Mouse (Mus musculus): Measurements from ENCODE around the gene Teddm1b. TPM values are rescaled to one million over a fixed set of nuclear protein-coding genes. Genes with fewer than 3 reads are reported as not detected.

Teddm1b gene
- total and polyA plus RNA-seq, 3 experiments: 0.05 to 0.30 TPM; not detected in 1

DNA sequence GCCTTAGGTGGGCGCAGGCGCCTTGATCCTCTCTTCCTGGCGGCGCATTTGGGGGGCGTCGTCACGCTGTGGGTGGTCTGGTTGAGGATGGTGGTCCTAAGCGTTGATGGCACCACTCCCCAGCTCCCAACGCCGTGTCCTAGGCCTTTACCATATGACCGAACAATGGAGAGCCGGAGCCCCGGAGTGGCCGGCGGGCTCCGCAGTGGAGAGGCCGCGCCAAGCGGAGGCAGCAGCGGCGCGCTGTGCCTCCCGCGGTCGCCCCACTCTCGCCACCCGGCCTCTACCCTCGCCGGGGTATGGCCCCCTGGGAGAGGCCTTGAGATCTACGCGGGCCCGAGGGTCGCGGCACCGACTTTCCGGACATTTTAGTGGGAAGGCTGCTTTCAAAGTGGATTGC lies 26.2 kb downstream of the Teddm1b start:
- Histone ChIP-seq H3K9me3 (replicated peaks) (no peaks in the 10 kb centered on the region), H3K4me3 (ENCODE audit: low read depth, low read length) (peak overlapping the region; percentile 96), H3K36me3 (replicated peaks) (peaks cover 35% of the 10 kb centered on the region), H3K27me3 (ENCODE audit: insufficient read depth, low read length) (peaks cover 4% of the 10 kb centered on the region; the same call in 1 of the 2 replicates), H3K4me1 (ENCODE audit: insufficient read depth, low read depth, low read length) (peaks cover 35% of the 10 kb centered on the region)
- ATAC-seq (ENCODE audit: extremely low read depth, insufficient number of reproducible peaks, low FRiP score, poor library complexity, severe bottlenecking) (no peak), DNase-seq (ENCODE audit: low spot score) (peak; percentile 9)
- TF ChIP-seq CTCF (IDR thresholded peaks at IDR 0.05; ENCODE audit: low read depth, low read length) (no peak), GATA2 (IDR thresholded peaks at IDR 0.05; ENCODE audit: borderline replicate concordance, low read depth, low read length) (no peak), TAL1 (conservative IDR thresholded peaks at IDR 0.05; ENCODE audit: low read depth, low read length) (no peak), POLR2AphosphoS5 (IDR thresholded peaks at IDR 0.05; ENCODE audit: insufficient replicate concordance, low read depth, low read length) (no peak), GATA1 (IDR thresholded peaks at IDR 0.05; ENCODE audit: borderline replicate concordance, low read length) (no peak)

DNA sequence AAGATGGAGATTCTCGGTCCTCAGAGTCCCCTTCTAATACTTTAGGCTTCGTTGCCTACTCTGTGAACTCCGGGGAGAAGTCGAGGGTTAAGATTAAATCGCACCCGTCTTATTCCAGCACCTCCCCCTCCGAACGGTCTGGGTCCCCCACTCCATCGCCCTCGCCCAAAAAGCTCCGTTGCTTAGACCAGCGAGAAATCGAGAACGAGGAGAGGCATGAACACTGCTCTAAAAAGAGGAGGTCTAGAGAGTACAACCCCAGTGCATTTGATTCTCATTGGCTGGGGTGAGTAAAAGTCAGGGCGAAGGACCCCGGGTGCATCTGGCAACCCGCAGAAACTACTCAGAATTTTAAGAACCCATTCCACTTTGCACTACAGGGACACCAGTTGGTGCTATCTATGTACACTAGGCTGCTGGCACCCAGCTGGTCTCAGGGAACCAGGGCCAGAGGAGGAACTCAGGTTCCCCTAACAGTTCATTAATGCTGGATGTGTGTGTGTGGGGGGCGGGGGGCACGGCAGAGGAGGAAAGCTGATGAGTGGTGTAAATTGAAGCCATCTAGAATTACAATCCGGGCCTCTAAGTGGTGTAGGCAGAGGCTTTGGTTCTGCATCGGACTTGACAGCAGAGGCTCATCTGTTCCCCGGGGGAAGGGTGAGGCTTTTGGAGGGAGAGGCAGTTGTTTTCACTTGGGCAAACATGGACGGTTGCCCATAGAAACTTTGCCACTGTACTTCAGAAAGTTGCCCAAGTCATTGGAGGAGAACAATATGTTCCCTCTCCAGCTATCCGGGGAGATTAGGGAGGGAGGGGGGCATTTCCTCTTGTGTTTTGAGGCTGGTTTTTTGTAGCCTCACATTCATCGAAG lies 26.9 kb downstream of the Teddm1b start:
- ATAC-seq (ENCODE audit: extremely low read depth, insufficient number of reproducible peaks, low FRiP score, poor library complexity, severe bottlenecking): no peak
- H3K4me1 ChIP-seq (ENCODE audit: insufficient read depth, low read depth, low read length): peaks cover 35% of the 10 kb centered on the region
- peaks cover 4% of the 10 kb centered on the region; the same call in 1 of the 2 replicates for H3K27me3 ChIP-seq (ENCODE audit: insufficient read depth, low read length)
- H3K9me3 ChIP-seq (replicated peaks): no peaks in the 10 kb centered on the region
- DNase-seq (ENCODE audit: low spot score): peak; percentile 26
- TF ChIP-seq POLR2AphosphoS5 (IDR thresholded peaks at IDR 0.05; ENCODE audit: insufficient replicate concordance, low read depth, low read length): no peak
- no peak for TF ChIP-seq GATA1 (IDR thresholded peaks at IDR 0.05; ENCODE audit: borderline replicate concordance, low read length)
- TF ChIP-seq GATA2 (IDR thresholded peaks at IDR 0.05; ENCODE audit: borderline replicate concordance, low read depth, low read length): no peak
- TF ChIP-seq CTCF (IDR thresholded peaks at IDR 0.05; ENCODE audit: low read depth, low read length): no peak
- no peak for TF ChIP-seq TAL1 (conservative IDR thresholded peaks at IDR 0.05; ENCODE audit: low read depth, low read length)
- peak overlapping the region; percentile 96 for H3K4me3 ChIP-seq (ENCODE audit: low read depth, low read length)
- H3K36me3 ChIP-seq (replicated peaks): peaks cover 42% of the 10 kb centered on the region

DNA sequence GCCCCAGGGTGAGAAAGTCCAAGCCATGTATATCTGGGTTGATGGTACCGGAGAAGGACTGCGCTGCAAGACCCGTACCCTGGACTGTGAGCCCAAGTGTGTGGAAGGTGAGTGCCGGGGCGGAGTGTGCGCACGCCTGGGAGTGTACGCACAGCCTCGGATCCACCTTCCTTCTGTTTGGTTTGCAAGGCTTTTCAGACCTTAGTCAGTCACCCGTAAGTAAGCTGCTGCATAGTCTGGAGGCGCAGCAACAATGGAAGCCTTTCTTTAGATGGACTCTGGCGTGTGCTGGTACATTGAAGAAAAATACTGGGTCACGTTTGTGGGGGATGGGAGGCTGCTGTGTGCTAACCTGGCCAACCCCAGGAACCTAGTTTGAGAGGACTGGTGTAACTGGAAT lies 28.9 kb downstream of the Teddm1b start:
- ATAC-seq (ENCODE audit: extremely low read depth, insufficient number of reproducible peaks, low FRiP score, poor library complexity, severe bottlenecking) (no peak), DNase-seq (ENCODE audit: low spot score) (no peak)
- no peaks in the 10 kb centered on the region for H3K9me3 ChIP-seq (replicated peaks)
- no peaks in the 10 kb centered on the region for H3K27me3 ChIP-seq (ENCODE audit: insufficient read depth, low read length)
- peaks cover 40% of the 10 kb centered on the region for H3K4me1 ChIP-seq (ENCODE audit: insufficient read depth, low read depth, low read length)
- H3K36me3 ChIP-seq (replicated peaks): peaks cover 61% of the 10 kb centered on the region
- no peak for TF ChIP-seq TAL1 (conservative IDR thresholded peaks at IDR 0.05; ENCODE audit: low read depth, low read length)
- TF ChIP-seq CTCF (IDR thresholded peaks at IDR 0.05; ENCODE audit: low read depth, low read length): no peak
- TF ChIP-seq GATA2 (IDR thresholded peaks at IDR 0.05; ENCODE audit: borderline replicate concordance, low read depth, low read length): no peak
- no peak for TF ChIP-seq GATA1 (IDR thresholded peaks at IDR 0.05; ENCODE audit: borderline replicate concordance, low read length)
- TF ChIP-seq POLR2AphosphoS5 (IDR thresholded peaks at IDR 0.05; ENCODE audit: insufficient replicate concordance, low read depth, low read length): no peak
- no peak overlapping the region for H3K4me3 ChIP-seq (ENCODE audit: low read depth, low read length)

DNA sequence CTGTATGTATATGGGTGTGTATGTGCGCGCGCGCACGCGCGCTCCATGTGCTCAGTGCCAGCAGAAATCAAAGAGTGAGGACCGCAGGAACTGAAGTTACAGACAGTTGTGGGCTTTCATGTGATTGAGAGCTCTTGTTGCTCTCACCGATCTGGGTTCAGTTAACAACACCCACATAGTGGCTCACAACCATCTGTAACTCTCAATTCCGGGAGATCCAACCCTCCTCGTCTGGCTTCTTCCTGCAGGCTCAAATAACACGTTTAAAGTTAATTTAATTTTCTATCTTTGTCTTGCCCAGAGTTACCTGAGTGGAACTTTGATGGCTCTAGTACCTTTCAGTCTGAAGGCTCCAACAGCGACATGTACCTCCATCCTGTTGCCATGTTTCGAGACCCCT lies 30.1 kb downstream of the Teddm1b start:
- Histone ChIP-seq H3K36me3 (replicated peaks) (peaks cover 70% of the 10 kb centered on the region), H3K9me3 (replicated peaks) (no peaks in the 10 kb centered on the region), H3K4me3 (ENCODE audit: low read depth, low read length) (no peak overlapping the region), H3K27me3 (ENCODE audit: insufficient read depth, low read length) (no peaks in the 10 kb centered on the region), H3K4me1 (ENCODE audit: insufficient read depth, low read depth, low read length) (peaks cover 37% of the 10 kb centered on the region)
- ATAC-seq (ENCODE audit: extremely low read depth, insufficient number of reproducible peaks, low FRiP score, poor library complexity, severe bottlenecking): no peak
- TF ChIP-seq POLR2AphosphoS5 (IDR thresholded peaks at IDR 0.05; ENCODE audit: insufficient replicate concordance, low read depth, low read length) (no peak), TAL1 (conservative IDR thresholded peaks at IDR 0.05; ENCODE audit: low read depth, low read length) (no peak)
- no peak for DNase-seq (ENCODE audit: low spot score)

DNA sequence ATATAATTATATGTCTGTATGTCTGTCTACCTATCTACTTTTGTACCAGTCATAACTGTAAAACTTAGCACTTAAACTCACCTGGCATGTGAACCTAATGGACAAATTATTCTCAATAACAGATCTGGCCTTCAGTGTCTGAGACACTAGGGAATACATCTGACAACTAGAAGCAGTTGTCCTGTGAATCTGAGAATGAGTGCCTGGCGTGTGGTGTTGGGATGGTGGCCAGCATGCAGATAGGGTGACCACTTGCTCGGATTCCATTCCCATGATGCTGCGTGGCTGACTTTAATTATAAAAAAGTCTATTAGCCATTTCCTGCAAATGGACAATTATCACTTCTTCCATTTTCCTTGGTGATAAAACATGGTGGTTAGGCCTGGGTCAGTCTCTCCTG lies 31.7 kb downstream of the Teddm1b start:
- no peak for DNase-seq (ENCODE audit: low spot score)
- H3K9me3 ChIP-seq (replicated peaks): no peaks in the 10 kb centered on the region
- peaks cover 79% of the 10 kb centered on the region for H3K36me3 ChIP-seq (replicated peaks)

DNA sequence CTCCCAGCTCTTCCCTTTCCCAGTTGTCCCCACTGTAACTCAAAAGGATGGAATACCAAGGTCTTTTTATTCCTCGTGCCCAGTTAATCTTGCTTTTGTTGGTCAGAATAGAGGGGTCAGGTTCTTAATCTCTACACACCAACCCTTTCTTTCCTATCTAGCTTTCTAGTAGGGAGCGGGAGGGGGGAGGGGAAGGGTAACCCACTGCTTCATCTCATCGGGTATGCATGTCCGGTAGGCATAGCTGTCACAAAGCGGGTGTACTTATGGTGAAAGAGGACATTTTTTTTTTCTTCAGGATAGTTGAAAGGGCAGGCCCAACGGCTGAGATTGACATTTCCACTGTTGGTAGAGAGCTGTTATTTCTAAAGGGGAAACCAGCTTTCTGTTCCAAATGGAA lies 34.1 kb downstream of the Teddm1b start:
- Histone ChIP-seq H3K4me1 (ENCODE audit: insufficient read depth, low read depth, low read length) (peaks cover 29% of the 10 kb centered on the region), H3K36me3 (replicated peaks) (peaks cover 68% of the 10 kb centered on the region), H3K9me3 (replicated peaks) (no peaks in the 10 kb centered on the region), H3K4me3 (ENCODE audit: low read depth, low read length) (no peak overlapping the region), H3K27me3 (ENCODE audit: insufficient read depth, low read length) (no peaks in the 10 kb centered on the region)
- TF ChIP-seq POLR2AphosphoS5 (IDR thresholded peaks at IDR 0.05; ENCODE audit: insufficient replicate concordance, low read depth, low read length) (no peak), GATA2 (IDR thresholded peaks at IDR 0.05; ENCODE audit: borderline replicate concordance, low read depth, low read length) (no peak), GATA1 (IDR thresholded peaks at IDR 0.05; ENCODE audit: borderline replicate concordance, low read length) (no peak), CTCF (IDR thresholded peaks at IDR 0.05; ENCODE audit: low read depth, low read length) (no peak), TAL1 (conservative IDR thresholded peaks at IDR 0.05; ENCODE audit: low read depth, low read length) (no peak)
- no peak for DNase-seq (ENCODE audit: low spot score)
- no peak for ATAC-seq (ENCODE audit: extremely low read depth, insufficient number of reproducible peaks, low FRiP score, poor library complexity, severe bottlenecking)

More for the DNA sequence above, 31.7 kb downstream of the Teddm1b start:
- TF ChIP-seq TAL1 (conservative IDR thresholded peaks at IDR 0.05; ENCODE audit: low read depth, low read length) (no peak), GATA2 (IDR thresholded peaks at IDR 0.05; ENCODE audit: borderline replicate concordance, low read depth, low read length) (no peak), POLR2AphosphoS5 (IDR thresholded peaks at IDR 0.05; ENCODE audit: insufficient replicate concordance, low read depth, low read length) (no peak), GATA1 (IDR thresholded peaks at IDR 0.05; ENCODE audit: borderline replicate concordance, low read length) (no peak), CTCF (IDR thresholded peaks at IDR 0.05; ENCODE audit: low read depth, low read length) (no peak)
- Histone ChIP-seq H3K4me3 (ENCODE audit: low read depth, low read length) (no peak overlapping the region), H3K27me3 (ENCODE audit: insufficient read depth, low read length) (no peaks in the 10 kb centered on the region), H3K4me1 (ENCODE audit: insufficient read depth, low read depth, low read length) (peaks cover 44% of the 10 kb centered on the region)
- no peak for ATAC-seq (ENCODE audit: extremely low read depth, insufficient number of reproducible peaks, low FRiP score, poor library complexity, severe bottlenecking)
